Mouse (Mus musculus) heart, adult 2 months (tissue): ENCODE results near the gene Il9r.

ENCODE experiments used
- CTCF ChIP-seq: fragments of 200-600 bp; IDR thresholded peaks from 2 replicates; pipeline ENCODE4 v1.8.1; 2022; ENCODE audit warnings: antibody characterized with exemption, mild to moderate bottlenecking, moderate library complexity
- EP300 ChIP-seq: fragments of 200-500 bp; IDR thresholded peaks from 2 replicates; pipeline ENCODE4 v1.6.1; 2011; ENCODE audit warnings: low read depth, low read length, control low read depth; ENCODE audit not compliant: insufficient read depth

DNA sequence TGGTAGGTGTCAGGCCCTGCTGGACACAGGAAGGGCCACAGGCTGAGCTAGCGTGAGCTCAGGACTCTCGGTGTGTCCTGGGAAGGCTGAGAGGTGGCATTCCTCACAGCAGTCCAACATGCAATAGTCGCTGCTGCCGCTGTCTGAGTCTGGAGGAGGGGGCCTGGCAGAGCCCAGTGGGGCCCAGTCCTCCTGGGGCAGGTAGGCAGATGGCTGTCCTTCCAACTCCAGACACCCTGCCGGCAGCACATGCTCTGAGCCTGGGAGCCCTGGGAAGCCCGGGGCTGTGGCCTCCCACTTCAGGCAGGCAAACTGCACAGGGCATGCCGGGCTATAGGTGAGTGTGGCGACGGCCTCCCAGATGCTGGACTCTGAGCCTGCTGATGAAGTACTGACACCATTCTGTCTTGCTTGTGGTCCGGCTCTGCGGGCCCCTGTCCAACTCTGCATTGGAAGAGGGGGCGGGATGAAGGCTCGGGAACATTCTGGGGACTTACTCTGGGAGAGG lies 9.4 kb downstream of the Il9r start:
- TF ChIP-seq CTCF (no peak), EP300 (no peak)
